Mouse (Mus musculus): ENCODE results near the gene Ovch2.

DNA sequence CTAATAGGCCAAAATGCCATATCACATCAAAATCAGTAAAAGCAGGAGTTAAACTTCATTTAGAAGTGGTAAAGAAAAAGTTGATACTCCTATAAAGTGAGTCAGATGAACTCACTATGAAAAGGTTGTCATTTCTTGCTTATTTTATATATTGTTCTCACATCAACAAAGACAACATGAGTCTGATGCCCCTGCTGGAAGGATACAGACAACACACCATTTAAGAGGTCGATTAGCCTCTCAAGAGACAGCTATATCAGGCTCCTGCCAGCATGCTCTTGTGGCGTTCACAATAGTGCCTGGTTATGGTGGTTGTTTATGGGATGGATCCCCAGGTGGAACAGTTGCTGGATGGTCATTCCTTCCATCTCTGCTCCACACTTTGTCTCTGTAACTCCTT lies 67.8 kb downstream of the Ovch2 start:
- TF ChIP-seq POLR2A (IDR thresholded peaks at IDR 0.05; ENCODE audit: insufficient read length, low read depth) (no peak), MAX (IDR thresholded peaks at IDR 0.05; ENCODE audit: low read depth) (no peak), E2F4 (IDR thresholded peaks at IDR 0.05; ENCODE audit: insufficient read depth) (no peak), MYOG (IDR thresholded peaks at IDR 0.05; ENCODE audit: control insufficient read depth in 1 of 3, insufficient read depth in 1 of 3, insufficient read length in 2 of 3, low read depth in 2 of 3) (no peak), POLR2AphosphoS2 (IDR thresholded peaks at IDR 0.05; ENCODE audit: insufficient read length, low read depth) (no peak), USF1 (IDR thresholded peaks at IDR 0.05; ENCODE audit: low read depth) (no peak), CEBPB (IDR thresholded peaks at IDR 0.05; ENCODE audit: insufficient read depth, poor library complexity, severe bottlenecking) (no peak), MYOD1 (IDR thresholded peaks at IDR 0.05; ENCODE audit: control insufficient read depth in 1 of 3, insufficient read length in 2 of 3, low read depth in 2 of 3) (no peak), TCF12 (IDR thresholded peaks at IDR 0.05; ENCODE audit: insufficient read depth, poor library complexity, severe bottlenecking) (no peak)

Measured in myocyte (in vitro differentiated cells).